In genomic region chr7:139572665-139573064, GRCm38 (mm10) we compare ENCODE assay signal across 27 mouse cellular contexts. TPM values are rescaled to one million over a fixed set of nuclear protein-coding genes. Genes with fewer than 3 reads are reported as not detected.
DNase-seq lines count a peak whose midpoint lies in the region; ATAC-seq and TF ChIP-seq lines count a peak whose summit lies in the region.
"Had no signal": no experiment of that assay in that cellular context is flagged by ENCODE, and none has a peak within 500 bp of the region (broad histone marks: within the 10 kb centered on the region; RNA-seq: fewer than 3 reads in every experiment).

No protein-coding gene starts in this region.

- 95% methylated on average over 3 of the region's 3 CpGs for WGBS in cerebellum, adult 2 months
- WGBS in intestine, embryonic 16.5 days: 67% methylated on average over 3 of the region's 3 CpGs

- no peak for TF ChIP-seq CTCF in cerebellum, adult 2 months (IDR thresholded peaks at IDR 0.05; ENCODE audit: borderline replicate concordance, insufficient read depth, low read depth, low read length)

- TF ChIP-seq POLR2A in cerebellum, adult 2 months (IDR thresholded peaks at IDR 0.05; ENCODE audit: borderline replicate concordance, insufficient read depth, low read length): no peak

- no peak overlapping the region for H3K4me2 ChIP-seq in intestine, embryonic 16.5 days (ENCODE audit: low read depth, low read length)
- H3K4me2 ChIP-seq: embryonic facial prominence, embryonic 15.5 days; forebrain, embryonic 13.5 days; heart, embryonic 15.5 days; kidney, embryonic 15.5 days; limb, embryonic 15.5 days; liver, embryonic 13.5 days had no signal

- H3K9me3 ChIP-seq in intestine, embryonic 16.5 days (ENCODE audit: control insufficient read depth, low read length): no peaks in the 10 kb centered on the region
- H3K9me3 ChIP-seq: embryonic facial prominence, embryonic 10.5 days; embryonic facial prominence, embryonic 15.5 days; forebrain, embryonic 13.5 days; heart, embryonic 10.5 days; heart, embryonic 15.5 days; kidney, embryonic 15.5 days; limb, embryonic 10.5 days; limb, embryonic 15.5 days; liver, embryonic 13.5 days had no signal

- peaks cover 3% of the 10 kb centered on the region; the same call in 1 of the 2 replicates for H3K36me3 ChIP-seq in intestine, embryonic 16.5 days (ENCODE audit: control insufficient read depth, insufficient read depth, low read length)
- H3K36me3 ChIP-seq: G1E; limb, embryonic 10.5 days; liver, embryonic 13.5 days had no signal

- peak; percentile 76 for ATAC-seq in intestine, embryonic 16.5 days
- ATAC-seq: forebrain, embryonic 13.5 days had no signal

- H3K4me3 ChIP-seq in cerebellum, adult 2 months (replicated peaks; ENCODE audit: insufficient read depth, low read depth, low read length): no peak overlapping the region
- H3K4me3 ChIP-seq in intestine, embryonic 16.5 days (ENCODE audit: low read length): no peak overlapping the region
- H3K4me3 ChIP-seq: embryonic facial prominence, embryonic 10.5 days; embryonic facial prominence, embryonic 15.5 days; forebrain, embryonic 13.5 days; heart, embryonic 10.5 days; heart, embryonic 15.5 days; kidney, embryonic 15.5 days; limb, embryonic 10.5 days; limb, embryonic 15.5 days; liver, embryonic 13.5 days had no signal

- no peak overlapping the region for H3K9ac ChIP-seq in intestine, embryonic 16.5 days (ENCODE audit: low read depth, low read length)
- H3K9ac ChIP-seq: embryonic facial prominence, embryonic 15.5 days; forebrain, embryonic 13.5 days; heart, embryonic 15.5 days; kidney, embryonic 15.5 days; limb, embryonic 15.5 days; liver, embryonic 13.5 days had no signal

- DNase-seq in cerebellum, adult 2 months: no peak
- no peak for DNase-seq in cerebellum, adult 11 months
- DNase-seq in layer of hippocampus, adult 9-11 months: peak; percentile 68
- no peak for DNase-seq in layer of hippocampus, adult 18-20 months (ENCODE audit: low spot score in 2 of 2)
- DNase-seq in telencephalon, adult 2 months (ENCODE audit: low read depth, low spot score): peak; percentile 31
- no peak for DNase-seq in embryo, embryonic 11 days
- DNase-seq: adrenal gland, postnatal 14 days; cerebellum, adult 18-20 months; cerebellum, postnatal 14 days; gastrocnemius, postnatal 25 days; heart, adult 11 months; kidney, adult 18-20 months; kidney, postnatal 36 days; liver, embryonic 13.5 days; lung, postnatal 10 days; midbrain, embryonic 14.5 days had no signal

- H3K27me3 ChIP-seq in cerebellum, adult 2 months (ENCODE audit: control insufficient read depth, insufficient read depth, low read length): no peaks in the 10 kb centered on the region
- H3K27me3 ChIP-seq in intestine, embryonic 16.5 days (replicated peaks; ENCODE audit: control insufficient read depth, insufficient read depth, low read length): 0 out of 2 replicates have a peak, but pooled peaks cover 2% of the 10 kb centered on the region
- H3K27me3 ChIP-seq: heart, embryonic 15.5 days had no signal

- 0 out of 2 replicates have a peak overlapping the region, but pooled peaks have one; percentile 19 for H3K27ac ChIP-seq in cerebellum, adult 2 months (ENCODE audit: insufficient read depth, low read length)
- H3K27ac ChIP-seq in intestine, embryonic 16.5 days (ENCODE audit: low read length): no peak overlapping the region
- H3K27ac ChIP-seq: embryonic facial prominence, embryonic 10.5 days; embryonic facial prominence, embryonic 15.5 days; forebrain, embryonic 13.5 days; heart, embryonic 10.5 days; heart, embryonic 15.5 days; kidney, embryonic 15.5 days; limb, embryonic 10.5 days; limb, embryonic 15.5 days; liver, embryonic 13.5 days had no signal

- H3K4me1 ChIP-seq in cerebellum, adult 2 months (ENCODE audit: control insufficient read depth, insufficient read depth, low read length): 0 out of 2 replicates have a peak, but pooled peaks cover 4% of the 10 kb centered on the region
- no peaks in the 10 kb centered on the region for H3K4me1 ChIP-seq in intestine, embryonic 16.5 days (ENCODE audit: control insufficient read depth, insufficient read depth, low read length)
- H3K4me1 ChIP-seq: embryonic facial prominence, embryonic 15.5 days; forebrain, embryonic 13.5 days; heart, embryonic 10.5 days; heart, embryonic 15.5 days; limb, embryonic 10.5 days; limb, embryonic 15.5 days had no signal

RNA-seq across cellular contexts. Expression of gene Nkx6-2, which starts 9.9 kb away (rescaled TPM):
- polyA plus RNA-seq in cerebellum, adult 2 months (2012; rRNA removed): 31.7 and 35.9 TPM in 2 replicates
- total RNA-seq in layer of hippocampus, adult 18-20 months (2021): 10 to 100 TPM in 1 of 2 experiments, 1 to 10 TPM in 1; 9.9 to 14.0 TPM
- polyA plus RNA-seq in intestine, embryonic 16.5 days (2015; fragmentation: Nextera tagmentation; extraction: Ambion mirVana): 0.13 and 0.18 TPM in 2 replicates
- total RNA-seq: adrenal gland, postnatal 14 days; G1E; gastrocnemius, postnatal 25 days; monocyte, adult 5-6 weeks had no signal
- polyA plus RNA-seq: embryonic facial prominence, embryonic 15.5 days; G1E; kidney, embryonic 15.5 days; limb, embryonic 10.5 days had no signal

Comparison
In these comparisons a context has a peak if more than half of its experiments do, and no peak if none do; other contexts are left out.
1. DNase-seq: peak in layer of hippocampus, adult 9-11 months (single experiment) and telencephalon, adult 2 months (single experiment); none in cerebellum, adult 2 months (0 of 2), cerebellum, adult 11 months (single experiment), layer of hippocampus, adult 18-20 months (0 of 2) and embryo, embryonic 11 days (single experiment).
2. RNA of gene Nkx6-2, which starts 9.9 kb away (polyA plus RNA-seq): 31.7 to 35.9 TPM in cerebellum, adult 2 months; 0.13 to 0.18 TPM in intestine, embryonic 16.5 days; every median in the first group is over 10 times any median in the second.